Mouse (Mus musculus) embryonic facial prominence, embryonic 11.5 days (tissue): ENCODE data around the gene Palb2. TPM values are rescaled to one million over a fixed set of nuclear protein-coding genes. Genes with fewer than 3 reads are reported as not detected.

Experiments used
- ATAC-seq: fragments of 200-750 bp; cut with Nextera tagmentation; replicated peaks from 2 replicates; pipeline ENCODE4 v1.8.0; 2017; ENCODE audit warnings: low read depth; ENCODE audit not compliant: insufficient number of reproducible peaks, low FRiP score, low TSS enrichment
- DNase-seq: peaks from one replicate; pipeline ENCODE4 v3.0.0-alpha.2; 2015; ENCODE audit warnings: low spot score
- H3K27ac ChIP-seq: fragments of 300-500 bp; sonication (generic); replicated peaks from 2 replicates; pipeline ENCODE4 v1.5.1; 2014; ENCODE audit warnings: mild to moderate bottlenecking, low read depth, low read length, control low read depth
- H3K27me3 ChIP-seq: fragments of 300-500 bp; sonication (generic); 2 replicates; pipeline ENCODE4 v1.6.1; 2014; ENCODE audit warnings: mild to moderate bottlenecking, low read length, moderate library complexity, mixed read lengths; ENCODE audit not compliant: control insufficient read depth, insufficient read depth
- H3K36me3 ChIP-seq: fragments of 300-500 bp; sonication (generic); replicated peaks from 2 replicates; pipeline ENCODE4 v1.6.1; 2014; ENCODE audit warnings: low read depth, mild to moderate bottlenecking, low read length, moderate library complexity, mixed read lengths; ENCODE audit not compliant: control insufficient read depth, insufficient read depth
- H3K4me1 ChIP-seq: fragments of 300-500 bp; sonication (generic); 2 replicates; pipeline ENCODE4 v1.6.1; 2014; ENCODE audit warnings: low read length, mixed read lengths; ENCODE audit not compliant: control insufficient read depth, insufficient read depth
- H3K4me2 ChIP-seq: fragments of 300-500 bp; sonication (generic); 2 replicates; pipeline ENCODE4 v1.6.1; 2014; ENCODE audit warnings: low read depth, mild to moderate bottlenecking, control low read depth, low read length, moderate library complexity
- H3K4me3 ChIP-seq: fragments of 300-500 bp; sonication (generic); 2 replicates; pipeline ENCODE4 v1.5.1; 2014; ENCODE audit warnings: low read depth, low read length, control low read depth
- H3K9ac ChIP-seq: fragments of 300-500 bp; sonication (generic); replicated peaks from 2 replicates; pipeline ENCODE4 v1.6.1; 2014; ENCODE audit warnings: mild to moderate bottlenecking, control low read depth, low read length
- H3K9me3 ChIP-seq: fragments of 300-500 bp; sonication (generic); replicated peaks from 2 replicates; pipeline ENCODE4 v1.6.1; 2016; ENCODE audit warnings: mild to moderate bottlenecking, low read length, inconsistent platforms, mixed read lengths; ENCODE audit not compliant: control insufficient read depth
- WGBS: fragments of 180-500 bp; shearing (Covaris S2); extraction: QIAGEN DNeasy Blood & Tissue Kit; methylation state at CpG from one replicate; pipeline ENCODE4 v1.1.7; 2014; 5-methylcytosine and 5-hydroxymethylcytosine counted together
- polyA plus RNA-seq: library from polyadenylated mRNA; unstranded; fragments of >200 nt; fragmentation: Nextera tagmentation; extraction: Ambion mirVana; gene quantifications from 2 replicates; pipeline ENCODE4 v1.2.1, GENCODE M21; 2014

The Palb2 gene
- 19.0 and 22.8 TPM in 2 replicates for polyA plus RNA-seq

GRCm38 (mm10) chr7:122132497-122133337, at the start of gene Palb2, which contains the start of gene Dctn5:
Palb2 (minus strand) TSS chr7:122132985.
Dctn5 (plus strand) TSS chr7:122133041.
- peak; percentile 98 for DNase-seq

GRCm38 (mm10) chr7:122180720-122181119, 47.9 kb upstream of the Palb2 start:
- no peak overlapping the region for H3K9ac ChIP-seq
- H3K36me3 ChIP-seq = no peaks in the 10 kb centered on the region
- H3K4me2 ChIP-seq = no peak overlapping the region
- WGBS = 94% methylated on average over 7 of the region's 7 CpGs
- no peaks in the 10 kb centered on the region for H3K9me3 ChIP-seq
- no peak overlapping the region for H3K27ac ChIP-seq
- H3K27me3 ChIP-seq = no peaks in the 10 kb centered on the region
- H3K4me1 ChIP-seq = no peaks in the 10 kb centered on the region
- no peak for ATAC-seq
- DNase-seq = no peak
- no peak overlapping the region for H3K4me3 ChIP-seq

More at GRCm38 (mm10) chr7:122132497-122133337, at the start of gene Palb2, which contains the start of gene Dctn5:
- Histone ChIP-seq H3K36me3 (no peaks in the 10 kb centered on the region; the same call in none of the 2 replicates), H3K4me3 (peak within 1 kb of the TSS; percentile 78), H3K27ac (no peak within 1 kb of the TSS), H3K4me1 (no peaks in the 10 kb centered on the region), H3K4me2 (peak within 1 kb of the TSS; percentile 64), H3K9me3 (no peaks in the 10 kb centered on the region), H3K9ac (peak within 1 kb of the TSS; percentile 76), H3K27me3 (no peaks in the 10 kb centered on the region)
- WGBS = under 1% methylated on average over 54 of the region's 54 CpGs
- ATAC-seq = peak; percentile 96

GRCm38 (mm10) chr7:122171613-122172012, 38.8 kb upstream of the Palb2 start:
- Histone ChIP-seq H3K9ac (no peak overlapping the region), H3K4me2 (no peak overlapping the region), H3K27me3 (no peaks in the 10 kb centered on the region), H3K27ac (no peak overlapping the region), H3K36me3 (peaks cover 15% of the 10 kb centered on the region), H3K9me3 (no peaks in the 10 kb centered on the region), H3K4me1 (no peaks in the 10 kb centered on the region), H3K4me3 (no peak overlapping the region)
- 81% methylated on average over 10 of the region's 10 CpGs for WGBS
- ATAC-seq (no peak), DNase-seq (no peak)

- Histone ChIP-seq H3K9me3 (no peaks in the 10 kb centered on the region), H3K27ac (no peak overlapping the region), H3K36me3 (peaks cover 24% of the 10 kb centered on the region), H3K4me3 (no peak overlapping the region), H3K9ac (no peak overlapping the region), H3K4me1 (no peaks in the 10 kb centered on the region), H3K27me3 (no peaks in the 10 kb centered on the region), H3K4me2 (no peak overlapping the region)
- 85% methylated on average over 6 of the region's 6 CpGs for WGBS
- ATAC-seq = no peak
- DNase-seq = no peak
These were observed 37.9 kb upstream of the Palb2 start for GRCm38 (mm10) chr7:122170705-122171104.

GRCm38 (mm10) chr7:122167203-122167602, 34.4 kb upstream of the Palb2 start:
- no peak overlapping the region for H3K4me2 ChIP-seq
- no peak overlapping the region for H3K9ac ChIP-seq
- DNase-seq (no peak), ATAC-seq (no peak)
- H3K9me3 ChIP-seq = no peaks in the 10 kb centered on the region
- H3K36me3 ChIP-seq = peaks cover 30% of the 10 kb centered on the region
- H3K27ac ChIP-seq = no peak overlapping the region
- H3K4me3 ChIP-seq = no peak overlapping the region
- no peaks in the 10 kb centered on the region for H3K27me3 ChIP-seq
- 92% methylated on average over 7 of the region's 7 CpGs for WGBS
- H3K4me1 ChIP-seq = no peaks in the 10 kb centered on the region

- WGBS = 91% methylated on average over 8 of the region's 8 CpGs
- H3K27ac ChIP-seq = no peak overlapping the region
- ATAC-seq = no peak
- DNase-seq = no peak
- no peak overlapping the region for H3K4me3 ChIP-seq
- H3K9me3 ChIP-seq = no peaks in the 10 kb centered on the region
- no peaks in the 10 kb centered on the region for H3K27me3 ChIP-seq
- H3K36me3 ChIP-seq = peaks cover 25% of the 10 kb centered on the region
- no peak overlapping the region for H3K9ac ChIP-seq
- no peak overlapping the region for H3K4me2 ChIP-seq
- peaks cover 4% of the 10 kb centered on the region; the same call in 1 of the 2 replicates for H3K4me1 ChIP-seq
These were observed 31.0 kb upstream of the Palb2 start for GRCm38 (mm10) chr7:122163766-122164165.

- peak overlapping the region; percentile 72 for H3K27ac ChIP-seq
These were observed 27.3 kb upstream of the Palb2 start for GRCm38 (mm10) chr7:122160037-122160436.

More at GRCm38 (mm10) chr7:122160037-122160436, 27.3 kb upstream of the Palb2 start:
- under 1% methylated on average over 12 of the region's 12 CpGs for WGBS
- DNase-seq (peak; percentile 33), ATAC-seq (no peak)
- Histone ChIP-seq H3K4me3 (peak overlapping the region; percentile 73), H3K9ac (peak overlapping the region; percentile 79), H3K9me3 (no peaks in the 10 kb centered on the region), H3K36me3 (peaks cover 5% of the 10 kb centered on the region), H3K27me3 (no peaks in the 10 kb centered on the region), H3K4me1 (peaks cover 4% of the 10 kb centered on the region; the same call in 1 of the 2 replicates), H3K4me2 (peak overlapping the region; percentile 78)
